Mouse (Mus musculus) intestine, embryonic 16.5 days (tissue): ENCODE measurements around the gene Gm36245. TPM values are rescaled to one million over a fixed set of nuclear protein-coding genes. Genes with fewer than 3 reads are reported as not detected.
"Not testable (repeated sequence)": the region's sequence is repeated elsewhere in the genome, so short reads cannot be mapped to it uniquely, and the experiment has no call there.

Experiments used
- ATAC-seq: fragments of 200-750 bp; cut with Nextera tagmentation; 2 replicates; pipeline ENCODE4 v1.8.0; 2017; ENCODE audit warnings: moderate TSS enrichment, moderate library complexity
- H3K27ac ChIP-seq: fragments of 300-500 bp; sonication (generic); 2 replicates; pipeline ENCODE4 v1.5.1; 2014; ENCODE audit warnings: mild to moderate bottlenecking, low read length
- H3K27me3 ChIP-seq: fragments of 300-500 bp; sonication (generic); replicated peaks from 2 replicates; pipeline ENCODE4 v1.6.1; 2014; ENCODE audit warnings: low read length, control low read depth, mixed read lengths; ENCODE audit not compliant: control insufficient read depth, insufficient read depth
- H3K36me3 ChIP-seq: fragments of 300-500 bp; sonication (generic); 2 replicates; pipeline ENCODE4 v1.6.1; 2014; ENCODE audit warnings: low read length, control low read depth; ENCODE audit not compliant: control insufficient read depth, insufficient read depth
- H3K4me1 ChIP-seq: fragments of 300-500 bp; sonication (generic); 2 replicates; pipeline ENCODE4 v1.6.1; 2014; ENCODE audit warnings: low read length, control low read depth, mixed read lengths; ENCODE audit not compliant: control insufficient read depth, insufficient read depth
- H3K4me2 ChIP-seq: fragments of 300-500 bp; sonication (generic); 2 replicates; pipeline ENCODE4 v1.6.1; 2014; ENCODE audit warnings: low read depth, low read length, control low read depth
- H3K4me3 ChIP-seq: fragments of 300-500 bp; sonication (generic); 2 replicates; pipeline ENCODE4 v1.5.1; 2014; ENCODE audit warnings: mild to moderate bottlenecking, low read length
- H3K9ac ChIP-seq: fragments of 300-500 bp; sonication (generic); 2 replicates; pipeline ENCODE4 v1.6.1; 2014; ENCODE audit warnings: low read depth, low read length
- H3K9me3 ChIP-seq: fragments of 300-500 bp; sonication (generic); 2 replicates; pipeline ENCODE4 v1.6.1; 2016; ENCODE audit warnings: low read length, control low read depth; ENCODE audit not compliant: control insufficient read depth
- WGBS: fragments of 180-500 bp; shearing (Covaris S2); extraction: QIAGEN DNeasy Blood & Tissue Kit; methylation state at CpG from one replicate; pipeline ENCODE4 v1.1.7; 2014; 5-methylcytosine and 5-hydroxymethylcytosine counted together
- polyA plus RNA-seq: library from polyadenylated mRNA; unstranded; fragments of >200 nt; fragmentation: Nextera tagmentation; extraction: Ambion mirVana; gene quantifications from 2 replicates; pipeline ENCODE4 v1.2.1, GENCODE M21; 2015

Gene Gm36245
- polyA plus RNA-seq, 1 experiment from 2014 or later: not detected

DNA sequence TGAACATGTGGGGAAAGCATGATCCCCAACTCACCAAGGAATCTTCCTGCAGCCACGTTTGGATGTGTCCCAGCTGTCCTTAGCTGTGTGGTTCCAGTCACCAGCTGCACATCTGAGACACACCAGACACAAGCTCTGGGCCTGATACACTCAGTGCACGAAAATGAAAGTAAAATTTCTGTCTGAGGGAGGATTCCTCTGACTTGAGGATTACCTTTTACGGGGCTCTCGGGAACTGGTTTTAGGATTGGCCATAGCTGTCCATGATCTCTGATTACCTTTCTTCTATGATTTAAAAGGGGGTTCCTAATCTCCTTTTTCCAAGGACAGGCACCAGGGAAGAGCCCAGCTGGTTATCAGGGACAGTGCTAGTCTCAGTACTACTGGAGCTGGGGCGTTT is 3.1 kb upstream of the Gm36245 start, which contains the start of gene Apol10b:
Gene Apol10b (minus strand): TSS at position 165 of the 400 bp plus-strand sequence.
- Histone ChIP-seq H3K27ac (0 out of 2 replicates have a peak within 1 kb of the TSS, but pooled peaks have one; percentile 11), H3K27me3 (no peaks in the 10 kb centered on the region), H3K4me1 (peaks cover 7% of the 10 kb centered on the region; the same call in 1 of the 2 replicates), H3K4me3 (no peak within 1 kb of the TSS), H3K4me2 (0 out of 2 replicates have a peak within 1 kb of the TSS, but pooled peaks have one; percentile 5), H3K36me3 (no peaks in the 10 kb centered on the region), H3K9me3 (no peaks in the 10 kb centered on the region), H3K9ac (0 out of 2 replicates have a peak within 1 kb of the TSS, but pooled peaks have one; percentile 40)
- 42% methylated on average over 5 of the region's 5 CpGs for WGBS
- ATAC-seq: peak; percentile 44; the same call in 1 of the 2 replicates

DNA sequence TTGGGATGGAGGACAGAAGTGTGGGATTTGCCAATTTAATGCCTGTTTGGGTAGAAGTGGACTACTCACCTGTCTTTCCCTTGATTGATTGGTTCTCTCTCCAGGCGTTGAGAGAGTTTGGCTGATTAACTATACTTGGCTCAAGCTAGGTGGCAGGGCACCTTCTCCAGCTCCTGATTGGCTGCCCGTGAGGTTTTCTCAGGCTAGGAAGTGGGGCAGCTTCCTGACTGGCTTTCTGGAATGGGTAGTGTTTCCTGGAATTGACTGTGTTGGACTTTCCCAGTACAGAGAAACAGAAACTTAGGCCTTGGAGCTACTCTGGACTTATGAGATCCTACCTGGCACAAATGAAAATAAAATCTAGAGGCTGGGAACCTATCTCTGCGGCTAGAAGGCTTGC is 629 bp upstream of the Gm36245 start:
- 53% methylated on average over 3 of the region's 3 CpGs for WGBS
- ATAC-seq: no peak

DNA sequence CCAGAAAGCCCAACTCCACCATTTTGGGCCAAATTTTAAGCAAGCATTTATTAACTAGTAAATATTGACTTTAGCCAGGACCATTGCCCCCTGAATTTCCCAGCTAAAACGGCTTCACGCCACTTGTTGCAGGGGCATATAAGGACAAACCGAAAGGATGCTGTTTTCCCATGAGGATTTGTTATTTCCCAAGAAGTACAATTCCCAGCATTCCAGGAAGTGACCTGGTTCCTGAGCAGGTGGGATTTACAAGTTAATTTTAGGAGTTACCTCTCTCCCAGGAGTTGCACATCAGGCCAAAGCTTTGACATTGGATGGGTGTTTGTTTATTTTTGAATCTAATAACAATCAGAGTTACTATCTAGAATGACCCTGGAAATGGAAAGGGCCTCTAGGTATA is 7.0 kb downstream of the Gm36245 start:
- 92% methylated on average over 3 of the region's 3 CpGs for WGBS
- no peak overlapping the region for H3K4me3 ChIP-seq
- no peaks in the 10 kb centered on the region for H3K36me3 ChIP-seq
- H3K27me3 ChIP-seq: no peaks in the 10 kb centered on the region
- H3K4me2 ChIP-seq: no peak overlapping the region
- no peaks in the 10 kb centered on the region for H3K9me3 ChIP-seq
- H3K27ac ChIP-seq: no peak overlapping the region
- no peak for ATAC-seq
- no peaks in the 10 kb centered on the region for H3K4me1 ChIP-seq
- H3K9ac ChIP-seq: no peak overlapping the region

More for the DNA sequence above, 629 bp upstream of the Gm36245 start:
- no peaks in the 10 kb centered on the region for H3K36me3 ChIP-seq
- peaks cover 4% of the 10 kb centered on the region; the same call in 1 of the 2 replicates for H3K4me1 ChIP-seq
- no peaks in the 10 kb centered on the region for H3K9me3 ChIP-seq
- H3K4me2 ChIP-seq: no peak overlapping the region
- H3K9ac ChIP-seq: no peak overlapping the region
- no peak overlapping the region for H3K27ac ChIP-seq
- no peak overlapping the region for H3K4me3 ChIP-seq
- H3K27me3 ChIP-seq: no peaks in the 10 kb centered on the region

DNA sequence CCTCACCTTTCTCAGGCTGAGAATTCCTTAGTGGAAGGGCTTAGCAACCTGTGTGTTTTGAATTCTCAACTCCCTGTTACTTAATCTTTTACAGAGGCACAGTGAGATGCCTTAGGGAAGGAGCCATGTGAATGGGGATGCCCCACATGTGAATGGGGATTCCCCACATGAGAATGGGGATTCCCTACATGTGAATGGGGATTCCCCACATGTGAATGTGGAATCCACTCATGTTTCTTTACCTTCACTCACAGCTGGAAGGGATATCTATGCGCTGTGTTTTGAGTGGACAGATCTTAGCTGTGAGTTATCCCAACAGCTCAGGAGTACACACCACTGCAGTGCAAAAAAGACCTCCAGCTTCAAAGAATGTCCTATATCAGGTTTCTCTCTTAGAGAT is 25.7 kb downstream of the Gm36245 start:
- WGBS: 88% methylated on average over 1 of the region's 1 CpGs
- no peaks in the 10 kb centered on the region for H3K36me3 ChIP-seq
- H3K4me2 ChIP-seq: no peak overlapping the region
- H3K4me1 ChIP-seq: no peaks in the 10 kb centered on the region
- no peak overlapping the region for H3K9ac ChIP-seq
- no peak overlapping the region for H3K27ac ChIP-seq
- no peaks in the 10 kb centered on the region for H3K27me3 ChIP-seq
- no peak for ATAC-seq
- H3K4me3 ChIP-seq: no peak overlapping the region
- no peaks in the 10 kb centered on the region for H3K9me3 ChIP-seq

DNA sequence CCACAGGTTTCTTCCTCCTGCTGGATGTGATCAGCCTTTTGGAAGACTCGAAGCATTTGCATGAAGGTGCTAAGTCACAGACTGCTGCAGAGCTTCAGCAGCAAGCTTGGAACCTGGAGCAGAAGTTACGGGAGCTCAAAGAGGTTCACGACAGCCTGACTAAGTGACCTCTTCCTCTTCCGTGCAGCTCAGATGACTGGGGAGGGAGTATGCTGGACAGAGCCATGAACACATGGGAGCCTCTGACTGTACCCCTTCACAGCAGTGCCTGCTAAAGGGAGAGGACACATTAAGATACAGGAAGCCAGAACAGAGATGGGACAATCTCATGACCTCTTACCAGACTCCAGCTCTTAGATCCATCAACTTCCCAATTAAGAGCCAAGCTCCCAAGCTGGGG is 27.4 kb downstream of the Gm36245 start:
- not testable (repeated sequence) for H3K27me3 ChIP-seq, H3K4me1 ChIP-seq, H3K36me3 ChIP-seq, H3K4me3 ChIP-seq, ATAC-seq, H3K9ac ChIP-seq, H3K4me2 ChIP-seq, H3K9me3 ChIP-seq, H3K27ac ChIP-seq
- 65% methylated on average over 4 of the region's 4 CpGs for WGBS

DNA sequence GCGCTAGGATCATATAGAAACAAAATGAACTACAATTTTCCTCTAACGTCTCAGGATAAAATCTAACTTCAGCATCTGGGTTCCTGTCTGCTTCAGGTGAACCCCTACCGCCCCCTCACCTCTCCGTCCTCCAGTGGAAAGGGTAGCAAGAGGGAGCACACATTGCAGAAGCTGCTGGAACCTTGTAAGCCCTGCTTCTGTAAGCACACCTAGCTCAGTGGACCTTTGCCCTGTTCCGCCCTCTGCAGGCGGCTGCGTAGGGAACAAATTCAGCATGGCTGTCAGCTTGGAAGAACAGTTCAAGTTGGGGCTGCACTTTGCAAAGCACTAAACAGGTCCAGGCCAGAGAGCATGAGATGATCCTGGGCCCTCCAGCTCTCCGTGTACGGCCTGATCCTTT is 29.6 kb downstream of the Gm36245 start:
- H3K9me3 ChIP-seq, H3K4me2 ChIP-seq, H3K27me3 ChIP-seq, H3K27ac ChIP-seq, H3K9ac ChIP-seq, H3K4me3 ChIP-seq, H3K4me1 ChIP-seq, H3K36me3 ChIP-seq: not testable (repeated sequence)
- ATAC-seq: peak; percentile 75
- 45% methylated on average over 9 of the region's 9 CpGs for WGBS

DNA sequence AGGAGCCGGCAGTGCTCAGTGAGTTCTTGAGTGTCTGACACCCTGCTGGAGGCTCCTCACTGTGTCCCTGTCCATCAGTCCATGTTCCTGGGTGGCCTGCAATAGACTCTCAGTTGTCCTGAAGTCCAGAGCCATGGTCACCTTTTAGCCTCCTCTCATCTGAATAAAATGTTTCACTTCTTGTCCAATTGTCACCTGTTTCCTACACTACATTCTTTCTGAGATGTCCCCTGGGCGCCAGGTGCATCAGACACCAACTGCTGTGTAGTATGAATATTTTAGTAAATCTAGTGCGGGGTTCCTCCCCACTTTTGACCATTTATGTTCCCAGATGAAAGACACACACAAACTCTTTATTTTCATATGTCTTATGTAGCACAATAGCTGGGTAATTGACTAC is 30.8 kb downstream of the Gm36245 start:
- not testable (repeated sequence) for H3K4me3 ChIP-seq, H3K36me3 ChIP-seq, H3K27ac ChIP-seq, H3K4me1 ChIP-seq, ATAC-seq, H3K9me3 ChIP-seq, H3K9ac ChIP-seq, H3K4me2 ChIP-seq, H3K27me3 ChIP-seq
- WGBS: 76% methylated on average over 3 of the region's 3 CpGs

DNA sequence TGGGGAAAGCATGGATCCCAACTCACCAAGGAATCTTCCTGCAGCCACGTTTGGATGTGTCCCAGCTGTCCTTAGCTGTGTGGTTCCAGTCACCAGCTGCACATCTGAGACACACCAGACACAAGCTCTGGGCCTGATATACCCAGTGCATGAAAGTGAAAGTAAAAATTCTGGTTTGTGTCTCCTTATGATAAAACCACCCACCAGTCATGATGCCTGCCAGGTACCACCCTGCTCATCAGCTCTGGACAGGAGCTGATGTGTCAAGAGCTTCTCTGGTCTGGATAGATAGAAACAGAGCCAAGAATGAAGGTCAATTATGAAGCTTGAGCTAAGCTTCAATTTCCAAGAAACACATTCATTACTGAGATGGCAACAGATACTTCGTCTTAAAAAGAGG is 44.1 kb downstream of the Gm36245 start, which contains the start of gene Apol11b:
Gene Apol11b (minus strand): TSS at position 111 of the 400 bp plus-strand sequence.
- not testable (repeated sequence) for H3K4me1 ChIP-seq, H3K27me3 ChIP-seq, ATAC-seq, H3K9me3 ChIP-seq, H3K27ac ChIP-seq, H3K4me2 ChIP-seq, H3K36me3 ChIP-seq, H3K9ac ChIP-seq, H3K4me3 ChIP-seq
- 60% methylated on average over 2 of the region's 2 CpGs for WGBS

DNA sequence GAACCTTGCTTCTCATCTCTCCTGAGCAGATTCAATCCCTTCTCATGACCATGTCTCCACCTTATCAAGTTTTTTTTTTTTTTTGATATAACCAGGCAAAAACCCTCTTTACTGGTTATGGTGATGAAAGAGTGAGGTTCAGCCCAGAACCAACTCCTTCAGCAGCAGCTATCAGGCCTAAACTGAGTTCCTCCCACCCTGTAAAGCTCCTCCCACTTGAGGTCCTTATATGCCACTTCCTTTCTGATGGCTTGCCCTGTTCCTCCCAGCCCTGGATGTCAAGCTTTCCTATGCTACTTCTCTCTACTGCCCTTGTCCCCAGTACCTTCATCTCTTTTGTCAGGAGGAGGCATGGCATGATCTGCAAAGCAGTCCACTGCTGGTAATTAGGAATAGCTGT is 52.1 kb downstream of the Gm36245 start:
- H3K36me3 ChIP-seq, H3K27ac ChIP-seq, ATAC-seq, H3K4me1 ChIP-seq, H3K4me2 ChIP-seq, H3K4me3 ChIP-seq, H3K9me3 ChIP-seq, H3K9ac ChIP-seq, H3K27me3 ChIP-seq: not testable (repeated sequence)
